Mouse (Mus musculus) hindbrain, embryonic 14.5 days (tissue): ENCODE measurements at regions not wholly inside any gene's neighbourhood (a gene's known extent, or its start where the extent isn't known, plus 50 kb on each side); places are given as distances from the start of the nearest gene placed in this dataset.

Experiments used
- ATAC-seq: fragments of 200-750 bp; cut with Nextera tagmentation; 2 replicates; pipeline ENCODE4 v1.8.0; 2017; ENCODE audit warnings: moderate number of reproducible peaks, mild to moderate bottlenecking, moderate TSS enrichment, moderate library complexity; ENCODE audit not compliant: low FRiP score
- DNase-seq: peaks from one replicate; pipeline ENCODE4 v3.0.0-alpha.2; 2015; ENCODE audit warnings: low spot score
- H3K27ac ChIP-seq: fragments of 300-500 bp; sonication (generic); 2 replicates; pipeline ENCODE4 v1.5.1; 2014; ENCODE audit warnings: mild to moderate bottlenecking, moderate library complexity
- H3K27me3 ChIP-seq: fragments of 300-500 bp; sonication (generic); 2 replicates; pipeline ENCODE4 v1.6.1; 2014; ENCODE audit warnings: mild to moderate bottlenecking, low read length, mixed read lengths; ENCODE audit not compliant: control insufficient read depth, insufficient read depth
- H3K36me3 ChIP-seq: fragments of 300-500 bp; sonication (generic); replicated peaks from 2 replicates; pipeline ENCODE4 v1.6.1; 2014; ENCODE audit not compliant: control insufficient read depth, insufficient read depth
- H3K4me1 ChIP-seq: fragments of 300-500 bp; sonication (generic); replicated peaks from 2 replicates; pipeline ENCODE4 v1.6.1; 2014; ENCODE audit warnings: antibody characterized with exemption, low read length, mixed read lengths; ENCODE audit not compliant: control insufficient read depth, insufficient read depth
- H3K4me2 ChIP-seq: fragments of 300-500 bp; sonication (generic); replicated peaks from 2 replicates; pipeline ENCODE4 v1.6.1; 2014; ENCODE audit warnings: mild to moderate bottlenecking, moderate library complexity
- H3K4me3 ChIP-seq: fragments of 300-500 bp; sonication (generic); replicated peaks from 2 replicates; pipeline ENCODE4 v1.5.1; 2014; ENCODE audit warnings: mild to moderate bottlenecking, low read length
- H3K9ac ChIP-seq: fragments of 300-500 bp; sonication (generic); 2 replicates; pipeline ENCODE4 v1.6.1; 2014
- H3K9me3 ChIP-seq: fragments of 300-500 bp; sonication (generic); 2 replicates; pipeline ENCODE4 v1.6.1; 2016; ENCODE audit warnings: low read length; ENCODE audit not compliant: control insufficient read depth
- WGBS: fragments of 180-500 bp; shearing (Covaris S2); extraction: QIAGEN DNeasy Blood & Tissue Kit; methylation state at CpG from one replicate; pipeline ENCODE4 v1.1.7; 2014; 5-methylcytosine and 5-hydroxymethylcytosine counted together

DNA sequence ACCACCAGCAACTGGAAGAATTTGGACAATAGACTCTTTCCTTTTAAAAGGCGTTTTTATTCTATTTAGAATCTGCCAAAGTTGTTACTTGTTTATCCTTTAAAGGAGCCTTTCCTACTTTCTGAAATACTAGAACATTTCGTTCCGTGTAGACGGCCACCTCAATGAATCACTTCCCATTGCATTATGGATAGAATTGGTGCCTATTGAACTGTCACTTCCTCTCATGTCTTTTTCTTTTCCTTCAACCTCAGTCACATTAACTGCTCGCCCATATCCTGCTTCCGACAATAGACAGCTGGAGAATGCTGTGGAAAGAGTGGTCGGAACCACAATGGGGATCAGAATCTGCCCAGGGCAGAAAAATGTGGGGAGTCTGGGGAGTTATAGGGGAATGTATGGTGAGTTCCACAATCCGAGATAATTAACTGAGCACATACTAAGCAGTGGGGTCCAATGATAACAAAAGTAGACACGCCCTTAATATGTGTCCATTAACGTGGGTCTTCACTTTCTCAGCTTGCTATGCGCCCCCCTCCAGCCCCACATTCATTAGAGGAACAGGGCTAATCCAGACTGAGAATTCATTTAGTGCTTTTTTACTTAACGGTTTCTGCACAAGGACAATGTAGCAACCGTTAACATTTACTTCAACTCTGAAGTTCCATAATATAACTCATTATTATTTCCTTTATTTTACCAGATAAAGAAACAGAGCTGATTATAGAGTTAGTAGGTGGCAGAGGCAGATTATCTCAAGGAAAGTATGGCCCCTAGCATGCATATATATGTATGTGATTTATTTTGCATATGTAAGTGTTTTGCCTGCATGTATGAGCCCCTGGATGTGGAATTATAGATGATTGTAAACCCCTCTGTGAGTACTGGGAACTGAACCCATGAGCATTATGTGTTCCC, 59.8 kb upstream of the Slc38a2 start:
- Histone ChIP-seq H3K36me3 (no peaks in the 10 kb centered on the region), H3K4me3 (no peak overlapping the region), H3K9ac (no peak overlapping the region), H3K27me3 (no peaks in the 10 kb centered on the region), H3K9me3 (no peaks in the 10 kb centered on the region), H3K4me2 (no peak overlapping the region), H3K27ac (no peak overlapping the region), H3K4me1 (0 out of 2 replicates have a peak, but pooled peaks cover 4% of the 10 kb centered on the region)
- DNase-seq, result no peak
- 56% methylated on average over 13 of the region's 13 CpGs for WGBS
- ATAC-seq, result no peak

DNA sequence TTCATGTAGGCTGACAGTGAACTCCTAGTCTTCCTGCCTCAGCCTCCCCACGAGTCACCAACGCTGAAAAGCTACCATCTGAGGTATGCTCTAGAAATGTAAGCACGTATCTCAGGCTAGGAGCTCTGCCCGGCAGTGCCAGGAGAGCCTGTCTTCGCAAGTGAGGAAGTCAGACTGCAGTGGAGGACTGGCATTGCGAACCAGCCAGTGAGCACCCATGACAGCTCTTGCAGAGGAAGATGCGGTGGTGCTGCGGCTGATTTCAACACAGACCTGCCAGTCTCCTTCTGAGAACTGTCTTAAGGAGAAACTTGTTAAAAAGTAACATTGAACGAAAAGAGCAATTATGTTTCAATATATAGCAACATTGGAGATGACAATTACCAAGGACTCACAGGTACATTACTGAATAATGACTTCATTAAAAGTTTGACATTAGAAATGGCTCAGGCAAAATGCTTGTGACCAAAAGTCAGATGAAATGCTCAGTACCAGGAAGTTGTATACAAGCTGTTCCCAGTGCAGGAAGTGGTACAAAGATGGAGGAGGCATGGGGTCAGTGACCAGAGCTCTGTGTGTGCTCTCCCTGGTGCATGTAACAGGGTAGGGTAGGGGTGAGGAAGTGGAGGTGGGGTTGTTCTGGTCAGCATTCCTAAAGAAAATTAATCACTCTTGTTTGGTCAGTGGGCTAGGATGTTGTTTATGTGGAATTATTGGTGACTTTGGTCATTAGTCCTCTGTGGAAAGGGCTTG, 58.1 kb upstream of the Slc38a2 start:
- no peaks in the 10 kb centered on the region for H3K36me3 ChIP-seq
- no peak overlapping the region for H3K4me2 ChIP-seq
- DNase-seq (no peak), ATAC-seq (no peak)
- H3K4me3 ChIP-seq, result no peak overlapping the region
- 88% methylated on average over 9 of the region's 9 CpGs for WGBS
- H3K27ac ChIP-seq, result no peak overlapping the region
- H3K9ac ChIP-seq, result no peak overlapping the region
- no peaks in the 10 kb centered on the region for H3K27me3 ChIP-seq
- H3K9me3 ChIP-seq, result no peaks in the 10 kb centered on the region
- 0 out of 2 replicates have a peak, but pooled peaks cover 4% of the 10 kb centered on the region for H3K4me1 ChIP-seq

DNA sequence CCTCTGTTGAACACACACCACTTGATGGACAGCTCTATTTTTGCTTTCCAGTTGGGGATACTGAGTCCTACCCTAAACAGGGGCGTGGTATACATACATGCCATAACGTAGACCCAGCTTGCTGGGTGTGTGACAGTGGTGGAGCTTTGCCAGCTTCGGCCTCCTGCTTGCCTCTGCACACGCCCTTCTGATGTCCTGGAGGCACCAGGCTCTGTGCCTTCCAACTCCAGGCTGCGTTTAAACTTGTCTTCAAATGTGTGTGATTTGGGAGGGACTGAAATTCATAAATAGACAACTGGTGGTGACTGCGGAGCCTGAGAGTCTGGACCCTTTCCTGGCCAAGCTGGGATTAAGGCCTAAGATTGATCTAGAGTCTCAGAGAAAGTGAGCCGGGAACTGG, 56.9 kb upstream of the Slc38a2 start:
- Histone ChIP-seq H3K9ac (no peak overlapping the region), H3K27ac (no peak overlapping the region), H3K9me3 (no peaks in the 10 kb centered on the region), H3K4me3 (no peak overlapping the region), H3K27me3 (no peaks in the 10 kb centered on the region), H3K4me2 (no peak overlapping the region), H3K4me1 (0 out of 2 replicates have a peak, but pooled peaks cover 4% of the 10 kb centered on the region), H3K36me3 (no peaks in the 10 kb centered on the region)
- 74% methylated on average over 7 of the region's 7 CpGs for WGBS
- no peak for ATAC-seq
- DNase-seq, result no peak

GRCm38 (mm10) chr15:96755951-96756350, 56.4 kb upstream of the Slc38a2 start:
- Histone ChIP-seq H3K4me3 (no peak overlapping the region), H3K27ac (no peak overlapping the region; the same call in 1 of the 2 replicates)
- DNase-seq, result no peak

GRCm38 (mm10) chr15:96755322-96755942, 55.9 kb upstream of the Slc38a2 start:
- no peak overlapping the region for H3K27ac ChIP-seq
- no peaks in the 10 kb centered on the region for H3K36me3 ChIP-seq
- H3K27me3 ChIP-seq, result no peaks in the 10 kb centered on the region
- H3K4me3 ChIP-seq, result no peak overlapping the region
- WGBS, result 85% methylated on average over 13 of the region's 13 CpGs
- ATAC-seq, result no peak
- no peak for DNase-seq
- H3K4me1 ChIP-seq, result 0 out of 2 replicates have a peak, but pooled peaks cover 4% of the 10 kb centered on the region
- no peak overlapping the region for H3K4me2 ChIP-seq
- H3K9me3 ChIP-seq, result no peaks in the 10 kb centered on the region
- H3K9ac ChIP-seq, result no peak overlapping the region

More at GRCm38 (mm10) chr15:96755951-96756350, 56.4 kb upstream of the Slc38a2 start:
- Histone ChIP-seq H3K4me2 (no peak overlapping the region), H3K9me3 (no peaks in the 10 kb centered on the region), H3K27me3 (no peaks in the 10 kb centered on the region), H3K36me3 (no peaks in the 10 kb centered on the region), H3K9ac (no peak overlapping the region), H3K4me1 (0 out of 2 replicates have a peak, but pooled peaks cover 4% of the 10 kb centered on the region)
- no peak for ATAC-seq
- WGBS, result 77% methylated on average over 6 of the region's 6 CpGs

DNA sequence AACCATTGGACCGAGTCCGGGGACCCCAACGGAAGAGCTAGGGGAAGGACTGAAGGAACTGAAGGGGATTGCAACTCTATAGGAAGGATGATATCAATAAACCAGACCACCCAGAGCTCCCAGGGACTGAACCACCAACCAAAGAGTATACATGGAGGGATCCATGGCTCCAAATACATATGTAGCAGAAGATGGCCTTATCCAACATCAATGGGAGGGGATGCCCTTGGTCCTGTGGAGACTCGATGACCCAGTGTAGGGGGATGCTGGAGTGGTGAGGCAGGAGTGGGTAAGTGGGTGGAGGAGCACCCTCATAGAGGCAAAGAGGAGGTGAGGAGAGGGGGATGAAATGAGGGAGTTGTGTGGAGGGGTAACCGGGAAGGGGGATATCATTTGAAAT, 54.5 kb upstream of the Slc38a2 start:
- Histone ChIP-seq H3K4me3 (no peak overlapping the region), H3K36me3 (no peaks in the 10 kb centered on the region), H3K27me3 (no peaks in the 10 kb centered on the region), H3K4me2 (no peak overlapping the region), H3K4me1 (0 out of 2 replicates have a peak, but pooled peaks cover 4% of the 10 kb centered on the region), H3K9ac (no peak overlapping the region), H3K9me3 (no peaks in the 10 kb centered on the region), H3K27ac (no peak overlapping the region)
- 96% methylated on average over 5 of the region's 5 CpGs for WGBS
- DNase-seq, result no peak
- no peak for ATAC-seq

DNA sequence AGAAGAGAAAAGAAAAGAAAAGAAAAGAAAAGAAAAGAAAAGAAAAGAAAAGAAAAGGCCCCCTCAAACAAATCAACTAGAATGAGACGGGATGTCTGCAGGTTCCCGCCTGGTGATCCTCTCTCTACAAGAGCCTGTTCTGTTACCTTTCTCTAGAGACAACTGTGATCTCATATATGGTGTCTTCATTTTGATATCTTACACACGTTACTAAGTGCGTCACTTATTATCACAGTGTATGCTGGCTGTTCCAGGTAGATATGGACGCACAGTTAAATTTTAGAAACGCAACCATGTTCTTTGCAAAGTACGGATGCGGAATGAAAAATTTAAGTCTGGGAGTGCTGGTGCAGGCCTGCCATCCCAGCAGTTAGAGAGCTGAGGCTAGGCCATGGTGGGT, 53.2 kb upstream of the Slc38a2 start:
- Histone ChIP-seq H3K9ac (no peak overlapping the region), H3K4me1 (0 out of 2 replicates have a peak, but pooled peaks cover 4% of the 10 kb centered on the region), H3K27ac (no peak overlapping the region), H3K27me3 (no peaks in the 10 kb centered on the region), H3K9me3 (no peaks in the 10 kb centered on the region), H3K36me3 (no peaks in the 10 kb centered on the region), H3K4me2 (no peak overlapping the region), H3K4me3 (no peak overlapping the region)
- DNase-seq (no peak), ATAC-seq (no peak)
- 98% methylated on average over 8 of the region's 8 CpGs for WGBS

DNA sequence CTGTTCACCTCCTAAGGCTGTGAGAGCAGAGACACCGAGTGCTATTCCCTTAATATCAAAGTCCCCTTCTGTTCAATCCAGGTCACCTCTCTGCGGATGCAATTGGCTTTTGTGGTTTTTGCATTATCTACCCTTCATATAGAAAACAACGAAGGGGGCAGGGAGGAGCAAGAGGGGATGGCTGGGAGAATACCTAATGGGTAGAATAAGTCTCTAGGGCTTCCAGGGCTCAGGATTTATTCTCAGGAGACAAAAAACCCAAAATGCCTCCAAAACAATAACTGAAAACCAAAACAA, 52.5 kb upstream of the Slc38a2 start:
- no peak for DNase-seq
- H3K4me1 ChIP-seq, result 0 out of 2 replicates have a peak, but pooled peaks cover 4% of the 10 kb centered on the region

More for the DNA sequence above, 52.5 kb upstream of the Slc38a2 start:
- Histone ChIP-seq H3K27me3 (no peaks in the 10 kb centered on the region), H3K27ac (no peak overlapping the region), H3K9me3 (no peaks in the 10 kb centered on the region), H3K4me2 (no peak overlapping the region), H3K4me3 (no peak overlapping the region), H3K36me3 (no peaks in the 10 kb centered on the region), H3K9ac (no peak overlapping the region)
- no peak for ATAC-seq
- 84% methylated on average over 3 of the region's 3 CpGs for WGBS
